Mouse (Mus musculus): ENCODE measurements around the gene Phldb2. TPM values are rescaled to one million over a fixed set of nuclear protein-coding genes. Genes with fewer than 3 reads are reported as not detected.

Gene Phldb2
- polyA plus RNA-seq, 1 experiment from 2014 or later: 6.6 TPM

DNA sequence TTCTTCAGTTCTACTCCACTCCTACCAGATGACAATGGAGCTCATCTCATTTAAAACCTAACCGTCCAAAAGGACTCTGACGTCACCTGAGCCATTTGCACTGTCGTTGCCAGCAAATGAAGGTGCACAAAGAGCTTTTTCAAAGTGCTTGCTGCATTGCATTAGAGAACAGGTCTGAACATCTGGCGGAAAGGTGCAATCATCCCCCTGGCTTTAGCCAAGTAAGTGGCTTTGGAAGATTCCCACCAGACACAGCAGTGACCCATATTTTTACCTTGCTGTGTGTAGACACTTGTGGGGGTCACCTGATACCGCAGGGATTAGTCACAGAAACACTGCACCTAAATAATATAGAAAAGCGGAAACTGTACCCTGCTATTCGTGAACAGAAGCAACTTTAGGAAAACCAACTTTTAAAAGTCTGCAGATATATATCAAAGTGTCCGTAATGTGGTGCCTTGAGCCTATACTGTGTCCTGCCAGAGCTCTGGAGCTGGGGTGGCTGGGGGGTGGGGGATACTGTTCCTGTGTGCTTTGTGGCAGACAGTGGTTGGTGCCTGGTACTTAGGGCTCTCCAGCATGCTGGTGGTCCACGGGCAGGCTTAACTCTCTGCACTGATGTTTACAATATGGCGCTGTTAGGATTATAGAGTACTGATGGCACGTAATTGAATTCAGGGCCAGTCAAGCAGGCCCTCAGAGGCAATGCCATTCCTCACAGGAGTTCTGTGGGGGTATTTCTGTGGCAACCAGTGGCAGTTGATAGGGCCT is 123.1 kb downstream of the Phldb2 start:
- Histone ChIP-seq H3K27me3 (ENCODE audit: control insufficient read depth, insufficient read depth, low read depth, low read length) (no peaks in the 10 kb centered on the region), H3K36me3 (ENCODE audit: control insufficient read depth, insufficient read depth, low read length) (no peaks in the 10 kb centered on the region), H3K4me2 (ENCODE audit: low read length) (no peak overlapping the region), H3K4me1 (ENCODE audit: control insufficient read depth, insufficient read depth, low read length) (no peaks in the 10 kb centered on the region; the same call in 1 of the 2 replicates), H3K4me3 (ENCODE audit: low read depth, low read length) (no peak overlapping the region), H3K27ac (ENCODE audit: low read length) (no peak overlapping the region), H3K9me3 (replicated peaks; ENCODE audit: control insufficient read depth, low read length, poor library complexity, severe bottlenecking) (no peaks in the 10 kb centered on the region), H3K9ac (ENCODE audit: low read depth, low read length) (no peak overlapping the region)
- ATAC-seq: no peak
- WGBS: 66% methylated on average over 11 of the region's 11 CpGs

- Histone ChIP-seq H3K9me3 (replicated peaks; ENCODE audit: control insufficient read depth, low read length, poor library complexity, severe bottlenecking) (no peaks in the 10 kb centered on the region), H3K27ac (ENCODE audit: low read length) (no peak overlapping the region), H3K27me3 (ENCODE audit: control insufficient read depth, insufficient read depth, low read depth, low read length) (no peaks in the 10 kb centered on the region), H3K4me1 (ENCODE audit: control insufficient read depth, insufficient read depth, low read length) (no peaks in the 10 kb centered on the region), H3K4me3 (ENCODE audit: low read depth, low read length) (no peak overlapping the region), H3K9ac (ENCODE audit: low read depth, low read length) (no peak overlapping the region), H3K4me2 (ENCODE audit: low read length) (no peak overlapping the region), H3K36me3 (ENCODE audit: control insufficient read depth, insufficient read depth, low read length) (no peaks in the 10 kb centered on the region)
- no peak for ATAC-seq
- WGBS: 98% methylated on average over 10 of the region's 10 CpGs
These were observed 128.1 kb downstream of the Phldb2 start for GRCm38 (mm10) chr16:45825309-45825708.

- H3K9me3 ChIP-seq (replicated peaks; ENCODE audit: control insufficient read depth, low read length, poor library complexity, severe bottlenecking): no peaks in the 10 kb centered on the region
- no peak overlapping the region for H3K4me2 ChIP-seq (ENCODE audit: low read length)
- no peaks in the 10 kb centered on the region for H3K4me1 ChIP-seq (ENCODE audit: control insufficient read depth, insufficient read depth, low read length)
- WGBS: 85% methylated on average over 4 of the region's 4 CpGs
- no peak overlapping the region for H3K4me3 ChIP-seq (ENCODE audit: low read depth, low read length)
- H3K36me3 ChIP-seq (ENCODE audit: control insufficient read depth, insufficient read depth, low read length): no peaks in the 10 kb centered on the region
- no peaks in the 10 kb centered on the region for H3K27me3 ChIP-seq (ENCODE audit: control insufficient read depth, insufficient read depth, low read depth, low read length)
- H3K9ac ChIP-seq (ENCODE audit: low read depth, low read length): no peak overlapping the region
- H3K27ac ChIP-seq (ENCODE audit: low read length): no peak overlapping the region
- no peak for ATAC-seq
These were observed 129.4 kb downstream of the Phldb2 start for GRCm38 (mm10) chr16:45824025-45824424.

- no peaks in the 10 kb centered on the region for H3K36me3 ChIP-seq (ENCODE audit: control insufficient read depth, insufficient read depth, low read length)
- no peak overlapping the region for H3K4me3 ChIP-seq (ENCODE audit: low read depth, low read length)
- no peak overlapping the region for H3K9ac ChIP-seq (ENCODE audit: low read depth, low read length)
- no peak for ATAC-seq
- no peaks in the 10 kb centered on the region for H3K4me1 ChIP-seq (ENCODE audit: control insufficient read depth, insufficient read depth, low read length)
- no peak overlapping the region for H3K4me2 ChIP-seq (ENCODE audit: low read length)
- H3K27me3 ChIP-seq (ENCODE audit: control insufficient read depth, insufficient read depth, low read depth, low read length): no peaks in the 10 kb centered on the region
- H3K9me3 ChIP-seq (replicated peaks; ENCODE audit: control insufficient read depth, low read length, poor library complexity, severe bottlenecking): no peaks in the 10 kb centered on the region
- WGBS: 87% methylated on average over 4 of the region's 4 CpGs
- no peak overlapping the region for H3K27ac ChIP-seq (ENCODE audit: low read length)
These were observed 133.5 kb downstream of the Phldb2 start for GRCm38 (mm10) chr16:45819911-45820310.

DNA sequence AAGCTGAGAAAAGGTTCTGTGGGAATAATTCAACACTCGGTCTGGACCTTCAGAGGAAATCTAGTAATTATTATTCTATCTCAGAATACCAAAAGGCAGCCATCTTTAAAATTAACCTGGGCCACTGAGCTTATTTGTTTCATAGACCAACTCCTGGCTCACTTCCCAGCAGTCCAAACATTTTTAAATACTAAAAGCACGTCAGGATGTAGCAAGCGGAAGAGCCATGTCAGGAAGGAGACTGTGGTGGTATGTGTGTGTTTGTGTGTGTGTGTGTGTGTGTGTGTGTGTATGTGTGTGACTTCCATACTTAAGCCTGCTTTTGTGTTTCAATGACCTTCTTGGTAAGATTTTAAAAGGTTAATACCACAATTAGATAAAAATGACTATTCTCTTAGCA is 135.6 kb downstream of the Phldb2 start:
- no peak overlapping the region for H3K9ac ChIP-seq (ENCODE audit: low read depth, low read length)
- no peaks in the 10 kb centered on the region for H3K36me3 ChIP-seq (ENCODE audit: control insufficient read depth, insufficient read depth, low read length)
- H3K27ac ChIP-seq (ENCODE audit: low read length): no peak overlapping the region
- H3K9me3 ChIP-seq (replicated peaks; ENCODE audit: control insufficient read depth, low read length, poor library complexity, severe bottlenecking): no peaks in the 10 kb centered on the region
- H3K27me3 ChIP-seq (ENCODE audit: control insufficient read depth, insufficient read depth, low read depth, low read length): no peaks in the 10 kb centered on the region
- no peak overlapping the region for H3K4me2 ChIP-seq (ENCODE audit: low read length)
- no peak for ATAC-seq
- 82% methylated on average over 3 of the region's 3 CpGs for WGBS
- H3K4me1 ChIP-seq (ENCODE audit: control insufficient read depth, insufficient read depth, low read length): no peaks in the 10 kb centered on the region
- no peak overlapping the region for H3K4me3 ChIP-seq (ENCODE audit: low read depth, low read length)

DNA sequence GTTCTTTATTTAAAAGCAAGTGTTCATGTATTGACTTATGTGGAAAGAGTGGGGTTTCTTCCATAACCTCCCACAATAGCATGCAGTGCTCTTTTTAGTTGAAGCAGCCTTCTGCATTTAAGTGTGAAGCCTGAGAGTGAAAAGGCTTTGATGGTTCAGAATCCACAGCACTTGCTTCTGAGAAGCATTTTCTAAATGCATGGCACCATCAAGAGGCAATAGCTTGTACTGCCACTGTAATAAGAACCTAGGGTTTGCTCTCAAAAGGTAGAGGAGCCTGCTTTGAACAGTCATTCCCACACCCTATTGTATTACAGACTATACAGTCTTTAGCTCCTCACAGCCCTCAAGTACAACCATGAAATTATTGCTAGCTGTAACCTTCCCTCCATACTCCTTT is 136.7 kb downstream of the Phldb2 start:
- Histone ChIP-seq H3K36me3 (ENCODE audit: control insufficient read depth, insufficient read depth, low read length) (no peaks in the 10 kb centered on the region), H3K4me2 (ENCODE audit: low read length) (no peak overlapping the region), H3K27me3 (ENCODE audit: control insufficient read depth, insufficient read depth, low read depth, low read length) (no peaks in the 10 kb centered on the region)

DNA sequence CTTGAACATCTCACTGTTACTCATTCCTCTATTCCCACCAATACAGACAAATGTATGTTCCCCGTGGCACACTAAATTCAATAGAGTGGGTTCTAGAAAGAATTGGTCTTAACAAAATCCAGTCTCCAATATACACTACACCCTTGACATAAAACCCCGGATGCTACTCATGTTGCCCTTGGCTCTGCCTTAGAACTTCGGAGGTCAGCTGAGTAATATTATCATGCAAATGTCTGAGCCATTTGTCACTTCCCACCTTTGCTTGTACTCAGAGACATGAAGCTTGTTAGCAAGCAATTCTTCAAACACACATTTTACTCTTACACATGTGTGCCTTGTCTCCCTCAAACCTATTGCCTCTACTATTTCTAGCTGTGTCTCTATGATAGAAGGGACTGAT is 138.8 kb downstream of the Phldb2 start:
- no peak overlapping the region for H3K4me3 ChIP-seq (ENCODE audit: low read depth, low read length)
- H3K4me1 ChIP-seq (ENCODE audit: control insufficient read depth, insufficient read depth, low read length): no peaks in the 10 kb centered on the region
- H3K36me3 ChIP-seq (ENCODE audit: control insufficient read depth, insufficient read depth, low read length): no peaks in the 10 kb centered on the region
- no peak overlapping the region for H3K27ac ChIP-seq (ENCODE audit: low read length)
- no peaks in the 10 kb centered on the region for H3K27me3 ChIP-seq (ENCODE audit: control insufficient read depth, insufficient read depth, low read depth, low read length)
- H3K9ac ChIP-seq (ENCODE audit: low read depth, low read length): no peak overlapping the region
- ATAC-seq: no peak
- WGBS: 77% methylated on average over 3 of the region's 3 CpGs
- H3K9me3 ChIP-seq (replicated peaks; ENCODE audit: control insufficient read depth, low read length, poor library complexity, severe bottlenecking): no peaks in the 10 kb centered on the region
- H3K4me2 ChIP-seq (ENCODE audit: low read length): no peak overlapping the region

More for the DNA sequence above, 136.7 kb downstream of the Phldb2 start:
- Histone ChIP-seq H3K9ac (ENCODE audit: low read depth, low read length) (no peak overlapping the region), H3K27ac (ENCODE audit: low read length) (no peak overlapping the region), H3K4me1 (ENCODE audit: control insufficient read depth, insufficient read depth, low read length) (no peaks in the 10 kb centered on the region), H3K4me3 (ENCODE audit: low read depth, low read length) (no peak overlapping the region), H3K9me3 (replicated peaks; ENCODE audit: control insufficient read depth, low read length, poor library complexity, severe bottlenecking) (no peaks in the 10 kb centered on the region)
- ATAC-seq: no peak

GRCm38 (mm10) chr16:45811788-45812187 is 141.6 kb downstream of the Phldb2 start:
- H3K27me3 ChIP-seq (ENCODE audit: control insufficient read depth, insufficient read depth, low read depth, low read length): no peaks in the 10 kb centered on the region
- H3K4me2 ChIP-seq (ENCODE audit: low read length): no peak overlapping the region
- no peaks in the 10 kb centered on the region for H3K9me3 ChIP-seq (replicated peaks; ENCODE audit: control insufficient read depth, low read length, poor library complexity, severe bottlenecking)
- H3K4me3 ChIP-seq (ENCODE audit: low read depth, low read length): no peak overlapping the region
- no peak overlapping the region for H3K27ac ChIP-seq (ENCODE audit: low read length)
- no peaks in the 10 kb centered on the region for H3K36me3 ChIP-seq (ENCODE audit: control insufficient read depth, insufficient read depth, low read length)
- no peak overlapping the region for H3K9ac ChIP-seq (ENCODE audit: low read depth, low read length)
- no peak for ATAC-seq
- H3K4me1 ChIP-seq (ENCODE audit: control insufficient read depth, insufficient read depth, low read length): no peaks in the 10 kb centered on the region

DNA sequence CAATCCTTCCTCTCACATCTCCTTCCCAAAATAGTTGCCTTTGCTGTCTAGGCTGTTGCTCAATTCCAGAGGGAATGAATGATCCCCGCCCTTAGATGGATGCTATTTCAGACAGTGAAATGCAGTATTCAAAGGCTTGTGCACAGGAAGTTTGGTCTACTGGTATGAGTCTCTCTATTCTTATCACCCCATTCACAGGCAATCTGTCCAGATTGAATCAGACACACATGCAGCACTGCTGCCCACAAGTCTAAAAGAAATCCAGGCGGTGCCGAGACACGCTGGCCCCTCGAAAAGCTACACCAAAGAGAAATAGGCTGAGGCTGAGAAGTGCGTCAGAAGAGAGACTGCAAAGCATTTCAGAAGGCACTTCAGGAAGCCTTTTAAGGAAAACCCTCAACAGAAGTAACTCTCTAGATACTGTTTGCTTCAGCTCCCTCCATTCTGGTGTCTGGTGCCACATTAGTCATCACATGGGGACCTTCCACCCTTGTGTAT is 142.5 kb downstream of the Phldb2 start:
- Histone ChIP-seq H3K27me3 (ENCODE audit: control insufficient read depth, insufficient read depth, low read depth, low read length) (no peaks in the 10 kb centered on the region), H3K9ac (ENCODE audit: low read depth, low read length) (no peak overlapping the region), H3K9me3 (replicated peaks; ENCODE audit: control insufficient read depth, low read length, poor library complexity, severe bottlenecking) (no peaks in the 10 kb centered on the region), H3K27ac (ENCODE audit: low read length) (no peak overlapping the region), H3K4me3 (ENCODE audit: low read depth, low read length) (no peak overlapping the region), H3K4me1 (ENCODE audit: control insufficient read depth, insufficient read depth, low read length) (no peaks in the 10 kb centered on the region), H3K36me3 (ENCODE audit: control insufficient read depth, insufficient read depth, low read length) (no peaks in the 10 kb centered on the region), H3K4me2 (ENCODE audit: low read length) (no peak overlapping the region)
- ATAC-seq: no peak
- 91% methylated on average over 6 of the region's 6 CpGs for WGBS

Measured in midbrain, embryonic 16.5 days (tissue).